Mouse (Mus musculus) cerebral cortex, adult 2 months (tissue): ENCODE results near the gene Unc5a.

Source experiments
- WGBS: fragments of 180-500 bp; shearing (Covaris S2); methylation state at CpG from one replicate; pipeline ENCODE4 v1.1.7; 2018; 5-methylcytosine and 5-hydroxymethylcytosine counted together

The Unc5a gene

DNA sequence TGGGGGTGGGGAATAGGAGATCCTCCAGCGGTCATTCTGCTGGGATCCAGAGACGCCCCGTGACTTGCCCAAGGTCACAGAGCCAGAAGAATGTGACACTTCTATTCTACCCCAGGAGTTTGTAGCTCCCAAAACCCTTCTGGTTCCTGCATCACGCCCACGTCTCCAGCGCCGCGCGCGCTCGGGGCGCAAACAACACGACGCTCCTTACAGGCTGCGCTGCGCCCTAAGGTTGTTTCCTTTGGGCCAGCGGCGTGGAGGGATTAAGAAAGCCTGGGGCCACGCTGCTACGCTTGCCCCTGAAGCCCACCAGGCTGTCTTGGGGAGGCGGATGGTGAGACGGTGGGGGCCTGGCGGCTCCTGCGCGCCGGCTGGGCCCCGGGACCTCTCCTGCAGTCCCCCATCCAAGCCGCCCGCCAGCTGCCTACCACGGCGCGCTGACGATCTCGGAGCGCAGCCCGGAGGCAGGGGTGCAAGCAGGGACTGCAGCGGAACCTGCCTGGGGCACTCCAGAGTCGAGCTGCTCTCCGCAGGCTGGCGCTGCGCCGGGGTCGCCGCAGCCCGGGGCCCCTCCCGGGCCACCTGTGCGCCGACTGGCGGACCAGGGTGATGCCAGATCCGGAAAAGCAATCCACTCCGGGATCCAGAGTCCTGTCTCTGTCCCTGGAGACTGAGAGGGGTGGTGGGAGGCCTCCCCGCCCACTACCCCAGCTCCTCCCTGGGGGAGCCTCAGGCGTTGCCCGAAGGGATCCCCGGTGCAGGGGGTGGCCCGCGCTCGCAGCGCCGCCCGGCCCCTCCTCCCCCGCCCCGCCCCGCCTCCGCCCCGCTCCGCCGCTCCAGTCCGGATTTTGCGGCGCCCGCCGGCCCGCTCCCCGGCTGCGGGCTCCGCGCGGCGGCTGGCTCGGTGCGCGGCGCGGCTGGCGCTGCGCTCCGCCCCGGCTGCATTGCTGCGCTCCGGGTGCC, at the start of gene Unc5a:
Gene Unc5a, plus strand, starts transcription at position 881 of the 963 bp plus-strand sequence.
- WGBS: 1% methylated on average over 80 of the region's 91 CpGs

GRCm38 (mm10) chr13:54912053-54912452, 37.2 kb upstream of the Unc5a start:
- 21% methylated on average over 17 of the region's 17 CpGs for WGBS

GRCm38 (mm10) chr13:54912894-54913621, 36.2 kb upstream of the Unc5a start:
- 26% methylated on average over 16 of the region's 16 CpGs for WGBS

GRCm38 (mm10) chr13:54916644-54917043, 32.6 kb upstream of the Unc5a start:
- WGBS: 78% methylated on average over 5 of the region's 5 CpGs

DNA sequence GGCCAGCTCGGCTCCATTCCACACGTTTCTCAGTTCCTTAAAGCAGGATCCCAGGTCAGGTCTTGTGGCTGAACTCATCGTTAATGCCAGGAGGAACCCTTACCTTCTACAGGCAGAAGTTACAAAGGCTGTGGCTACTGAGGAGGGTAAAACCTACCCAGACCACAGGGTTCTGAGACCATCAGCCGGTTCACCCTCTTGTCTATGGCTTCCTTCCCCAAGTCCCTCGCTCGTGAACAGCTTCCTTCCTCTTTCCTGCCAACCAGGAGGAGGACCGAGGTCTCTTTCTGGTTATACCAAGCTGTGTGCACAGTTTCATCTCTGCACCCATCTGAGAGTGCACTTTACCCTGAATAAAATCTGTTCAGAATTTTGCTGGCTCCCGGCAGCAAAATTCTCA, 30.3 kb upstream of the Unc5a start:
- 71% methylated on average over 8 of the region's 8 CpGs for WGBS

- 59% methylated on average over 5 of the region's 5 CpGs for WGBS
These were observed 29.5 kb upstream of the Unc5a start for GRCm38 (mm10) chr13:54919666-54920065.

- 76% methylated on average over 9 of the region's 9 CpGs for WGBS
These were observed 27.5 kb upstream of the Unc5a start for GRCm38 (mm10) chr13:54921700-54922099.

DNA sequence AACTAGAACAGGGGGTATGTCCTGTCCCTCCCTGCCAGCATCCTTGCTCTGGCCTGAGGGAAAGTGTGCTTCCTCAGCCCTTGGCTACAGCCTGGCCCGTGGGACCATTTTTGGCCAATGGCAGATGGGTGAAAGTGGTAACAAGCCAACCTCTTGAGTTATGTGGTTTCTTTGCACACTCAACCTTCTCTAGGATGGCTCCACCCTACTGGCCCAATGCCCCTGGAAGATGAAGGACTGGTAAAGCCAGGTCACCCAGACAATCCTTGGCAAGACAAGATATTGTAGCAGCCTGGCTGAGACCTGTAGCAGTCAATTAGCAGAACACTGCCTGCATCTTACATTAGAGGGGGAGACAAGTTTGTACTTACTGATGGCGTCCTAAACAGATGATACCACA, 25.5 kb upstream of the Unc5a start:
- WGBS: 85% methylated on average over 2 of the region's 2 CpGs

- 35% methylated on average over 8 of the region's 8 CpGs for whole genome bisulfite sequencing
These were observed 23.7 kb upstream of the Unc5a start for GRCm38 (mm10) chr13:54925466-54925865.

DNA sequence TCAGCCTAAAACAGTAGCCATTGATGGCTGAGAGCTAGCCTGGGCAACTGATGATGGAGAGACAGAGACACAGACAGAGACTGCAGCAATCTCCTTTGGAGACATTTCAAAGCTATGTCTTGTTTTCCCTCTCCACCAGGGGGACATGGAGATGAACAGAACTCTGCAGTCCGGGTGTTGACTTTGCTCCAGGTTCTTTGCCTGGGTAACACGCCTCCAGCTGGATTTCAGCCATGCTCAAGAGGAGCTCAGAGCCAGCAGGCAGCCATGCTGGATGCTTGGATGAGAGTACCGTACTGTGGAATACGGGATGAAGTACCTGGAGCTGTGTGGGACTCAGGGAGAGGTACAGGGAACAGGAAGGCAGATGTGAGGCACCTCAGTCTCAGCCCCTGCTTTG, 22.6 kb upstream of the Unc5a start:
- 20% methylated on average over 4 of the region's 4 CpGs for WGBS

DNA sequence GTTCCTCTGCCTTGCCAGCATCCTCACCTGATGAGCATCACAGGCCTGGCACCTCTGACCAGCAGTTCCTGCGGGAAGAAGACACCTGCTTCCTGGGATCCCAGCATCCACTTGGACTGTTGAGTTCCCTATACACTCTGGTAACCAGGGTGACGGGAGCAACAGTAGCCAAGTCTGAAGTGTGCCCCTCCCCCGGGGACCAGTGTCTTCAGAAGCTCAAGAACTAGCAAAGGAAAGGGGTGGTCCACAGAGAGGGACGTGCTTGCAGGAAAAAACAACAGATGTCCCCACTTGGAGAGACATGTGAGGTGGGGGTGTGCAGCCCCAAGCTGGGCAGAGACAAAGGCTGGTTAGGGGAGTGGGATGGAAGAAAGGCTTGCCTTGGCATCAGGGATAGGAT, 19.1 kb upstream of the Unc5a start:
- 45% methylated on average over 4 of the region's 4 CpGs for WGBS

GRCm38 (mm10) chr13:54934873-54935272, 14.3 kb upstream of the Unc5a start:
- WGBS: 49% methylated on average over 8 of the region's 8 CpGs

DNA sequence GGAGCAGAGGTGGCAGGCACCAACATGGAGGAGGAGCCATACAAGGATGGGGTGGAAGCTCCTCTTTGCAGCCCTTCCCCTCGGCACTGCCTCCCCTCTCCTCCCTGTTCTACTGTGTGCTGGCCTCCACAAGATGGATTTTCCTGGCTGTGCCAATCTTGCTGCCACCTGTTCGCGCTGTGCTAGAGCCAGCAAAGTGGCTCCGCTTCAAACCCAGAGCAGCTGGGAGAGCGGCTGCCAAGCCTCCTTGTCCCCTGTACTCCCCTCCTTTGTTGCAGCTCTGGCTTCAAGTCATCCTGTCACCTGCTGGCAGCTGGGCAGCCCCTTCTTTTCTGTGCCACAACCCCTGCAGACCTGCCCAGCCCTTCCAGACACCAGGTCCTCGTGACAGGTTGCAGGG, 13.0 kb upstream of the Unc5a start:
- 35% methylated on average over 6 of the region's 6 CpGs for WGBS

DNA sequence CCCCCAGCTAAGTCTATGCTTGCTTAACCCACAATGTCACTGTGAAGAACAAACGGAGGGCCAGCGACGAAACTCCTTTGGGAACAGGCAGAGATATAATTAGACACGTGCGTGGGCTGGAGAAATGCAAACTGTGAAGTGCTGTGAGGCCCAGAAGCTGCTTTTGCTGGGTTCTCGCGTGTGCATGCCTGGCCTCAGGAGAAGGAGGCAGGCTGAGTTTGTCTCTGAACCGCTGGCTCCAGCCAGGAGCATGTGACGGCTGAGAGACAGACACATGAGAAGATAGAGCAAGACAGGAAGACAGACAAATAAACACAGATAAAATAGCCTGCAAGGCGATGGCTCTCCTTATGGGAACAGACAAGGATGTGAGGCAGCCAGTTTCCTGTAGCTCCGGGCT, 11.3 kb upstream of the Unc5a start:
- 24% methylated on average over 11 of the region's 11 CpGs for WGBS

DNA sequence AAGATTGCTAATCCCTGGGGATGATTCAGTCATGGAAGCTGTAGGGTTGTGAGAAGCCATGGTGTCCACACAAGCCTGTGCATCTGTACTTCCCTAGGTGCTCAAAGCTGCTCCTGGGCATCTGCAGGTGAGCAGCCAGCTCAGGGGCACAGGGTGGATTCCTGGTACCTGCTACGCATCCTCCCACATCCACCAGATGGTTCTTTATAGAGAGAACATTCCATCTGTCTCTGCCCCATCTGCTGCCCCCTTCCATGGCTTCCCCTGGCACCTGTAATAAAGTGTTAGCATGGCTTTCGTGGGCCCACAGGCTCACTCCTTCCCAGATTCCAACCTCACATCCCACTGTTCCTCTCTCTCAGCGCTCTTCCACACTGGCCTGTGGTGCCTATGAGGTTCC, 10.7 kb upstream of the Unc5a start:
- WGBS: 51% methylated on average over 3 of the region's 3 CpGs

DNA sequence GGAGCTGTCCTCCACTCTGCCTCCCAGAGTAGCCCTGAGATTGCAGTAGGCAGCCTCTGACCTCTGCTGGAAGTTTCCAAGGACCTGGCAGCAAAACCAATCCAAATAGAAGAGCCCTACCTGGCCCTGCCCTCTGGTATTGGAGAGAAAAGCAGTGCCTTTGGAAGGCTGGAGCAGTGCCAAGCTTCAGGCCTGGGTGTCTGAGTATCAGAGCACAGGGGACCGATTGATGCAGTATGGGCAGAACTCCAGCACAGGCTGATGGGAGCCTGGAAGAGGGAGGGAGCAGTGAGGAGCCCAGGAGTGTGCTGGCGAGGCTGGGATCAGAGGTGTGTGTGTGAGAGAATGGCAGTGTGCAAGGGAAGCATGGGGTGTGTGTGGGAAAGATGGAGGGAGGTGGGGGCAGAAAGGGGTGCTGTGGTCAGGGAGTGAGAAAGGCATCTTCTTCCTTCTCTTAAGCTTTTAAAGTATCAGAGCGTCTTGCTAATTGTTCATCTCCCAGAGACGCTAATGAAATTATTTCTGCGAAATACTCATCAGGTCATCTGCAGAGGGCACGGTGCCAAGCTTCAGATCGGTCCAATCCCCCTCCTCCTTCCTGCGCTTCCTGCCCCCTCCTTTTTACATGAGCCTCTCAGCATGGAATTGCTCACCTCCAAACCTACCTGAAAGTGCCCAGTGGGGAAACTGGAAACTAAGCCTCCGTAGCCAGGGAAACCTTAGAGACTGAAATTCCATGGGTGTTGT, 4.6 kb upstream of the Unc5a start:
- 51% methylated on average over 9 of the region's 9 CpGs for WGBS

DNA sequence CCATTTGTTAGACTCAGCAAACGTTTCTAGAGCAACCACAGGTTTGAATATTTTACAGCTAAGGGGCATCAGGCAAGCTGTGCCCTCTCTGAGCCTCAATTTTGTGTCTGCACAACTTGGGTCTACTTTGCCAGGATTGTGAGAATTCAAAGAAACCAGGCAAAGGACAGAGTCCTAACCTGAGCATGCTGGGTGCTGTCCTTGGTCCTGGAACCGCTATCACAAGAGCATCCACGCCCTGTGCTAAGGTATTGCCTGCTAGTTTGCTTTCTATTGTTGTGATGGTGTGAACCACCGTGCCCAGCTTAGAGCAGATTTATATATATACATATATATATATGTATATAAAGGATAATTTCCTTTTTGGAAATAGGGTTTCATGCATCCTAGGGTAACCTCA, 3.9 kb upstream of the Unc5a start:
- WGBS: 55% methylated on average over 4 of the region's 4 CpGs

DNA sequence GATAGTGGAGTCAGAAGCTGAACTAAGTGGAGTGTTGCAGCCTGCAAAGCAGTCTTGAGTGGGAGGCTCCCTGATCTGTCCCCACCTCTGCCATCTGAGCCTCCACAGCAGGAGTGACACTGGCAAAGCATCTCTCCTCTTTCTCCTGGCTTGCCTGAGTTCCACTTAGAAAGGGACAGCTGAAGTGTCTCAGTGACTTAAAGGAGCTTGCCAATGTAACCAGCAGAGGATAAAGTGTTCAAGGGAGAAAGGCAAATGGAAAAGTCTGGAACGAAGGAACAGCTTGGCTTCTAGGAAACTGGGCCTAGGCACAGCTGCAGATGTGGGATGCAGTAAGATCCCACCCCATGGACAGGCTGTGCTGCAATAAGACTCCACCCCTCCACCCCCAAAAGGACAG, 2.8 kb upstream of the Unc5a start:
- WGBS: 23% methylated on average over 1 of the region's 1 CpGs

- under 1% methylated on average over 44 of the region's 44 CpGs for WGBS
These were observed 381 bp downstream of the Unc5a start for GRCm38 (mm10) chr13:54949592-54949991.

DNA sequence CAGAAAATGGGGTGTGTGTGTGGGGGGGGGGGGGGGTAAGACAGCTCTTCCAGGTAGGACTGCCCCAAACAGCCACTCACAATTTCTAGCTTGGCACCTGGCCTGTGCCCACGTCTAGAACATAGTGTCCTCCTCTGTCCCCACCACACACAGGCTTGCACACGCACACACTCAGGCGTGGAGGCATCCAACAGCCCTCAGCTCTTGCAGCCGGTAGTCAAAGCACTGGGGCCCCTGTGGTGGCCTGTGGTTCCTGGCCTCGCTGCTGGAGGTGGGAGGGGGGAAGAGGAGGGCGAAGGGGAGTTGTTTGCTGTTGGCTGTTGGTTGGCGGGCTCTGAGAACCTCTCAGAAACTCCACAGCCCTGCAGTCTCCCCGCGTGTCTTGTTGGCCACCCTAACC, 920 bp downstream of the Unc5a start:
- 0% methylated on average over 9 of the region's 9 CpGs for WGBS

GRCm38 (mm10) chr13:54951166-54951565, 2.0 kb downstream of the Unc5a start:
- 34% methylated on average over 5 of the region's 5 CpGs for WGBS

- WGBS: 69% methylated on average over 2 of the region's 2 CpGs
These were observed 5.5 kb downstream of the Unc5a start for GRCm38 (mm10) chr13:54954745-54955144.
